Comparison of ENCODE assay signal across 22 mouse cellular contexts in genomic region chr11:60548112-60548511, GRCm38 (mm10). TPM values are rescaled to one million over a fixed set of nuclear protein-coding genes. Genes with fewer than 3 reads are reported as not detected.
A peak's percentile ranks its signal among the peaks of the same experiment; 100 is the strongest.
DNase-seq lines count a peak whose midpoint lies in the region; ATAC-seq and TF ChIP-seq lines count a peak whose summit lies in the region.
"Had no signal": no experiment of that assay in that cellular context is flagged by ENCODE, and none has a peak within 500 bp of the region (broad histone marks: within the 10 kb centered on the region; RNA-seq: fewer than 3 reads in every experiment).

No protein-coding gene starts in this region.

- peak overlapping the region; percentile 42 for H3K4me3 ChIP-seq in gastrocnemius, adult 2 months
- H3K4me3 ChIP-seq in heart, embryonic 11.5 days (ENCODE audit: low read depth, low read length): no peak overlapping the region
- H3K4me3 ChIP-seq in heart, embryonic 15.5 days: no peak overlapping the region
- H3K4me3 ChIP-seq: embryonic facial prominence, embryonic 10.5 days; forebrain, embryonic 13.5 days; hindbrain, embryonic 13.5 days had no signal

- no peaks in the 10 kb centered on the region for H3K9me3 ChIP-seq in heart, embryonic 11.5 days (replicated peaks; ENCODE audit: control insufficient read depth, low read length)
- H3K9me3 ChIP-seq in heart, embryonic 15.5 days (replicated peaks): no peaks in the 10 kb centered on the region
- H3K9me3 ChIP-seq: embryonic facial prominence, embryonic 10.5 days; forebrain, embryonic 13.5 days; G1E; hindbrain, embryonic 13.5 days had no signal

- ATAC-seq in heart, embryonic 11.5 days (replicated peaks; ENCODE audit: insufficient number of reproducible peaks, low FRiP score, low TSS enrichment): no peak
- no peak for ATAC-seq in heart, embryonic 15.5 days (replicated peaks; ENCODE audit: insufficient number of reproducible peaks, insufficient read depth, low FRiP score, low read depth)
- ATAC-seq: CD4-positive, CD25-positive, alpha-beta regulatory T cell, adult 4 months; forebrain, embryonic 13.5 days; forebrain, postnatal 0 days; hindbrain, postnatal 0 days had no signal

- 58% methylated on average over 3 of the region's 3 CpGs for WGBS in heart, embryonic 11.5 days (ENCODE audit: insufficient replicate concordance)
- 46% methylated on average over 3 of the region's 3 CpGs for WGBS in heart, embryonic 15.5 days

- H3K36me3 ChIP-seq in heart, embryonic 11.5 days (ENCODE audit: control insufficient read depth, insufficient read depth, low read length): peaks cover 10% of the 10 kb centered on the region
- H3K36me3 ChIP-seq in heart, embryonic 15.5 days: peaks cover 51% of the 10 kb centered on the region

- DNase-seq in gastrocnemius, adult 2 months: no peak
- no peak for DNase-seq in gastrocnemius, postnatal 4 days (ENCODE audit: low spot score in 2 of 2)
- DNase-seq in heart, postnatal 4 days: no peak
- DNase-seq in heart, postnatal 10 days: no peak
- DNase-seq in kidney, postnatal 14 days: no peak
- DNase-seq: adrenal gland, adult 8-10 months; adrenal gland, postnatal 36 days; B cell, adult 2 months; cerebellum, adult 2 months; cerebellum, postnatal 10 days; forebrain, postnatal 0 days; gastrocnemius, postnatal 25 days; kidney, adult 11 months; kidney, adult 9 months had no signal

- TF ChIP-seq CTCF in gastrocnemius, adult 2 months (IDR thresholded peaks at IDR 0.05): no peak

- H3K9ac ChIP-seq in heart, embryonic 11.5 days (ENCODE audit: low read depth, low read length): no peak overlapping the region
- no peak overlapping the region for H3K9ac ChIP-seq in heart, embryonic 15.5 days
- H3K9ac ChIP-seq: forebrain, embryonic 13.5 days; forebrain, postnatal 0 days; hindbrain, embryonic 13.5 days had no signal

- H3K27ac ChIP-seq in gastrocnemius, adult 2 months: peak overlapping the region; percentile 82
- H3K27ac ChIP-seq in heart, embryonic 11.5 days (ENCODE audit: low read depth, low read length): peak overlapping the region; percentile 50; the same call in 1 of the 2 replicates
- peak overlapping the region; percentile 66 for H3K27ac ChIP-seq in heart, embryonic 15.5 days
- H3K27ac ChIP-seq: embryonic facial prominence, embryonic 10.5 days; forebrain, embryonic 13.5 days; hindbrain, embryonic 13.5 days; hindbrain, postnatal 0 days had no signal

- peaks cover 16% of the 10 kb centered on the region for H3K4me1 ChIP-seq in heart, embryonic 11.5 days (ENCODE audit: control insufficient read depth, insufficient read depth, low read length)
- H3K4me1 ChIP-seq in heart, embryonic 15.5 days (replicated peaks): peaks cover 58% of the 10 kb centered on the region

- H3K4me2 ChIP-seq in heart, embryonic 11.5 days: peak overlapping the region; percentile 45
- H3K4me2 ChIP-seq in heart, embryonic 15.5 days: peak overlapping the region; percentile 39
- H3K4me2 ChIP-seq: forebrain, embryonic 13.5 days; hindbrain, embryonic 13.5 days had no signal

- intact Hi-C loops in gastrocnemius, adult 2 months (cut with DNase I): no loop called here
- intact Hi-C loops in heart, postnatal 10 days (cut with DNase I): no loop called here

- no peaks in the 10 kb centered on the region for H3K27me3 ChIP-seq in heart, embryonic 11.5 days (ENCODE audit: control insufficient read depth, insufficient read depth, low read length)
- no peaks in the 10 kb centered on the region for H3K27me3 ChIP-seq in heart, embryonic 15.5 days
- H3K27me3 ChIP-seq: forebrain, embryonic 13.5 days; hindbrain, embryonic 13.5 days had no signal

RNA-seq across cellular contexts. Expression of gene Alkbh5, which starts 11.9 kb away (rescaled TPM):
- 100 to 1,000 TPM; 115 to 122 TPM for total RNA-seq in gastrocnemius, adult 2 months (2021)
- total RNA-seq in gastrocnemius, postnatal 4 days (2021): 10 to 100 TPM; 70.0 to 74.3 TPM
- polyA plus RNA-seq in heart, embryonic 11.5 days (2014; fragmentation: Nextera tagmentation; extraction: Ambion mirVana): 31.6 and 35.0 TPM in 2 replicates
- 10 to 100 TPM; 69.1 to 71.9 TPM for total RNA-seq in heart, postnatal 4 days (2021)
- polyA plus RNA-seq in heart, embryonic 15.5 days (2015; fragmentation: Nextera tagmentation; extraction: Ambion mirVana): 36.8 and 39.1 TPM in 2 replicates
- 10 to 100 TPM; 71.1 to 73.0 TPM for total RNA-seq in heart, postnatal 10 days (2021)
